Mouse (Mus musculus) brain, embryonic 18.5 days (tissue): ENCODE data around the gene Gm20388.
"Not testable (repeated sequence)": the region's sequence is repeated elsewhere in the genome, so short reads cannot be mapped to it uniquely, and the experiment has no call there.

Experiments used
- DNase-seq: peaks from one replicate; pipeline ENCODE4 v3.0.0-alpha.2; 2012; ENCODE audit warnings: low read depth, low spot score

The Gm20388 gene

GRCm38 (mm10) chr8:120368191-120368590, 457.6 kb downstream of the Gm20388 start:
- DNase-seq, result not testable (repeated sequence)

GRCm38 (mm10) chr8:120368814-120369649, 458.4 kb downstream of the Gm20388 start:
- DNase-seq, result peak; percentile 60

- no peak for DNase-seq
Observed at GRCm38 (mm10) chr8:120369956-120370355, 459.3 kb downstream of the Gm20388 start.

- DNase-seq, result no peak
Observed at GRCm38 (mm10) chr8:120370461-120370860, 459.8 kb downstream of the Gm20388 start.

- DNase-seq, result no peak
Observed at GRCm38 (mm10) chr8:120371146-120371545, 460.5 kb downstream of the Gm20388 start.

GRCm38 (mm10) chr8:120371725-120372457, 461.2 kb downstream of the Gm20388 start:
- no peak for DNase-seq

GRCm38 (mm10) chr8:120372684-120373083, 462.0 kb downstream of the Gm20388 start:
- DNase-seq, result no peak

- no peak for DNase-seq
Observed at GRCm38 (mm10) chr8:120373621-120374020, 463.0 kb downstream of the Gm20388 start.

- no peak for DNase-seq
Observed at GRCm38 (mm10) chr8:120374070-120374469, 463.4 kb downstream of the Gm20388 start.

- no peak for DNase-seq
Observed at GRCm38 (mm10) chr8:120374514-120374913, 463.9 kb downstream of the Gm20388 start.

GRCm38 (mm10) chr8:120375170-120375569, 464.5 kb downstream of the Gm20388 start:
- no peak for DNase-seq

- DNase-seq, result no peak
Observed at GRCm38 (mm10) chr8:120376215-120376614, 465.6 kb downstream of the Gm20388 start.

GRCm38 (mm10) chr8:120376847-120377802, 466.5 kb downstream of the Gm20388 start:
- no peak for DNase-seq

GRCm38 (mm10) chr8:120377803-120378189, 467.2 kb downstream of the Gm20388 start:
- no peak for DNase-seq

- no peak for DNase-seq
Observed at GRCm38 (mm10) chr8:120378306-120378705, 467.7 kb downstream of the Gm20388 start.

- no peak for DNase-seq
Observed at GRCm38 (mm10) chr8:120379015-120379414, 468.4 kb downstream of the Gm20388 start.

- no peak for DNase-seq
Observed at GRCm38 (mm10) chr8:120381865-120382264, 471.2 kb downstream of the Gm20388 start.

- peak; percentile 77 for DNase-seq
Observed at GRCm38 (mm10) chr8:120382436-120383203, 472.0 kb downstream of the Gm20388 start.

- DNase-seq, result no peak
Observed at GRCm38 (mm10) chr8:120383204-120383560, 472.5 kb downstream of the Gm20388 start.

- no peak for DNase-seq
Observed at GRCm38 (mm10) chr8:120383713-120384112, 473.1 kb downstream of the Gm20388 start.

GRCm38 (mm10) chr8:120384745-120385144, 474.1 kb downstream of the Gm20388 start:
- DNase-seq, result no peak
